Mouse (Mus musculus) forebrain, embryonic 13.5 days (tissue): ENCODE results near the gene Enc1. TPM values are rescaled to one million over a fixed set of nuclear protein-coding genes. Genes with fewer than 3 reads are reported as not detected.

Experiments
- ATAC-seq: fragments of 200-750 bp; cut with Nextera tagmentation; 2 replicates; pipeline ENCODE4 v1.8.0; 2017
- H3K27ac ChIP-seq: fragments of 300-500 bp; sonication (generic); 2 replicates; pipeline ENCODE4 v1.5.1; 2015; ENCODE audit warnings: inconsistent platforms, mild to moderate bottlenecking, moderate library complexity
- H3K27me3 ChIP-seq: fragments of 300-500 bp; sonication (generic); 2 replicates; pipeline ENCODE4 v1.6.1; 2015; ENCODE audit warnings: mild to moderate bottlenecking, inconsistent platforms
- H3K36me3 ChIP-seq: fragments of 300-500 bp; sonication (generic); 2 replicates; pipeline ENCODE4 v1.6.1; 2015; ENCODE audit warnings: mild to moderate bottlenecking, inconsistent platforms; ENCODE audit not compliant: poor library complexity, severe bottlenecking
- H3K4me1 ChIP-seq: fragments of 300-500 bp; sonication (generic); 2 replicates; pipeline ENCODE4 v1.6.1; 2015; ENCODE audit warnings: inconsistent platforms
- H3K4me2 ChIP-seq: fragments of 300-500 bp; sonication (generic); 2 replicates; pipeline ENCODE4 v1.6.1; 2015; ENCODE audit warnings: inconsistent platforms, mild to moderate bottlenecking, moderate library complexity
- H3K4me3 ChIP-seq: fragments of 300-500 bp; sonication (generic); 2 replicates; pipeline ENCODE4 v1.5.1; 2015; ENCODE audit warnings: mild to moderate bottlenecking, inconsistent platforms
- H3K9ac ChIP-seq: fragments of 300-500 bp; sonication (generic); 2 replicates; pipeline ENCODE4 v1.6.1; 2015; ENCODE audit warnings: mild to moderate bottlenecking, inconsistent platforms
- H3K9me3 ChIP-seq: fragments of 300-500 bp; sonication (generic); replicated peaks from 2 replicates; pipeline ENCODE4 v1.6.1; 2016; ENCODE audit warnings: inconsistent platforms
- WGBS: fragments of 180-500 bp; shearing (Covaris S2); methylation state at CpG from one replicate; pipeline ENCODE4 v1.1.7; 2015; 5-methylcytosine and 5-hydroxymethylcytosine counted together
- polyA plus RNA-seq: library from polyadenylated mRNA; unstranded; fragments of >200 nt; fragmentation: Nextera tagmentation; extraction: Ambion mirVana; gene quantifications from 2 replicates; pipeline ENCODE4 v1.2.1, GENCODE M21; 2015

Enc1 gene
- polyA plus RNA-seq, 1 experiment from 2014 or later, result 44.4 TPM

DNA sequence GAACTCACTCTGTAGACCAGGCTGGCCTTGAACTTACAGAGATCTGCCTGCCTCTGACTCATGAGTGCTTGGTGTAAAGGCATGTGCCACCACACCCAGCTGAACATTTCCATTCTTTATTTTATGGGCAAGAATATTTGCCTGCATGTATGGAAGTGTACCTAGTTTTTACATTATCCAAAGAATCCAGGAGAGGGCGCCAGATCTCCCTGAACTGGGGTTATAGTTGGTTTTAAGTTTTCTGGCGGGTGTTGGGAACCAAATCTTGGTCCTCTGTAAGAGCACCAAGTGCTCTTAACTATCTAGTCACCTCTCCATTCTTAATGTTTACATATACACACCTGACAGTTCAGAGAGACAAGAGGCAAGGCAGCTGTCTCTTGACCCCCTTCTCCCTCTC, 7.8 kb upstream of the Enc1 start:
- ATAC-seq, result no peak
- no peak overlapping the region for H3K4me3 ChIP-seq
- H3K27me3 ChIP-seq, result no peaks in the 10 kb centered on the region
- 73% methylated on average over 2 of the region's 2 CpGs for WGBS
- H3K36me3 ChIP-seq, result no peaks in the 10 kb centered on the region
- H3K4me2 ChIP-seq, result no peak overlapping the region
- H3K9me3 ChIP-seq, result no peaks in the 10 kb centered on the region
- H3K9ac ChIP-seq, result no peak overlapping the region
- H3K27ac ChIP-seq, result no peak overlapping the region
- H3K4me1 ChIP-seq, result peaks cover 27% of the 10 kb centered on the region

DNA sequence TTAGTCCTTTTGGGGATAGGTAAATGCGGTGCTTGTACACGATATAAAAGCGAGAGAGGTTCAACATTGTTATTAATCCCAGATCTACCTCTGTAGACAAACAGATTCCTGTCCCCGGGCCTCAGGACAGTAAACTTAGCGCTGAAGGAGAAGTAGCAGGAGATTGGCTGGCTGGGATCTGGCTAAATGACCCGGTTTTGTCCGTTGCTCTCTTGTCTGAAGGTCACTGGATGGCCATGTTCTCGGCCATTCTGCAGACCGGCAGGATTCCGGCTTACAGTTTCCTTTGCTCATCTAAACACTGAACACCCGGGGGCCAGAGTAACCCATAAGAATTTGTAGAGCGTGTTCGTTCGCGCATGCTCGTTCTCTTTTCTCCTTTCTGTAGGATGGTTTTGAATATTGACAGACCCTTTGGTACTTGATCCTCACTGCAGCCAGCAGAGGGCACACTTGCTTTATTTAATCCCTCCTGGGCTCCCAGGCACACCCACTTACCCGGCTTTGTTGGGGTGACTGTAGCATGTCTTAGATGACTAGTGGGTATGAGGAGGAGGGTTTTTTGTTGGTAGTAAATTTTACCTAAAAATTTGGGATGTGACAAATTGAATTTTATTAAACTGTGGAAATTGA, 6.0 kb upstream of the Enc1 start:
- Histone ChIP-seq H3K36me3 (no peaks in the 10 kb centered on the region), H3K9me3 (no peaks in the 10 kb centered on the region), H3K4me2 (peak overlapping the region; percentile 62), H3K9ac (peak overlapping the region; percentile 56), H3K4me1 (peaks cover 45% of the 10 kb centered on the region), H3K27me3 (no peaks in the 10 kb centered on the region), H3K27ac (no peak overlapping the region), H3K4me3 (peak overlapping the region; percentile 30)
- 21% methylated on average over 17 of the region's 17 CpGs for WGBS
- ATAC-seq, result peak; percentile 75

DNA sequence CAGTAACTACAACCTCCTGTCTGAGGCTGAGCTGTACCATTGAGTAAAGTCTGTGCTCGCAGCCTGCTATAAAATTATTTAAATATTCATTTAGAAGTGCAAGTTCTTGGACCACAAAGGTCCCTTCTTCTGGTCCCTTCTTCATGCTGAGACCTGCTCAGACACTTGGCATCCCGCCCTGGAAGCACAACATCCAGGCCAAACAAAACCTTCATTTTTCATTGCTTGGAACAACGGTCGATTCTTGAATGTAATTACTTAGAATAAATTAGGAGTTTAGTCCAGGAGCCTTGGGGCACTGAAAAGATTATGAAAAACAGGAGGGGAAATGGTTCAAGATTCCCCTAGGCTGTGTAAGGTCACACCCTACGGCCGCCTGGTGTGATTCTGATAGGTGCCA, 5.0 kb upstream of the Enc1 start:
- Histone ChIP-seq H3K9ac (no peak overlapping the region), H3K27me3 (no peaks in the 10 kb centered on the region), H3K9me3 (no peaks in the 10 kb centered on the region), H3K4me2 (no peak overlapping the region), H3K4me3 (no peak overlapping the region), H3K4me1 (peaks cover 51% of the 10 kb centered on the region), H3K36me3 (no peaks in the 10 kb centered on the region), H3K27ac (no peak overlapping the region)
- no peak for ATAC-seq
- WGBS, result 28% methylated on average over 6 of the region's 6 CpGs

- Histone ChIP-seq H3K4me1 (peaks cover 55% of the 10 kb centered on the region), H3K9me3 (no peaks in the 10 kb centered on the region), H3K4me2 (no peak overlapping the region), H3K27ac (peak overlapping the region; percentile 99), H3K27me3 (no peaks in the 10 kb centered on the region), H3K9ac (no peak overlapping the region), H3K4me3 (no peak overlapping the region), H3K36me3 (no peaks in the 10 kb centered on the region)
- peak; percentile 39; the same call in 1 of the 2 replicates for ATAC-seq
- WGBS, result 11% methylated on average over 3 of the region's 3 CpGs
Measured at GRCm38 (mm10) chr13:97237700-97238099, 3.2 kb upstream of the Enc1 start.

DNA sequence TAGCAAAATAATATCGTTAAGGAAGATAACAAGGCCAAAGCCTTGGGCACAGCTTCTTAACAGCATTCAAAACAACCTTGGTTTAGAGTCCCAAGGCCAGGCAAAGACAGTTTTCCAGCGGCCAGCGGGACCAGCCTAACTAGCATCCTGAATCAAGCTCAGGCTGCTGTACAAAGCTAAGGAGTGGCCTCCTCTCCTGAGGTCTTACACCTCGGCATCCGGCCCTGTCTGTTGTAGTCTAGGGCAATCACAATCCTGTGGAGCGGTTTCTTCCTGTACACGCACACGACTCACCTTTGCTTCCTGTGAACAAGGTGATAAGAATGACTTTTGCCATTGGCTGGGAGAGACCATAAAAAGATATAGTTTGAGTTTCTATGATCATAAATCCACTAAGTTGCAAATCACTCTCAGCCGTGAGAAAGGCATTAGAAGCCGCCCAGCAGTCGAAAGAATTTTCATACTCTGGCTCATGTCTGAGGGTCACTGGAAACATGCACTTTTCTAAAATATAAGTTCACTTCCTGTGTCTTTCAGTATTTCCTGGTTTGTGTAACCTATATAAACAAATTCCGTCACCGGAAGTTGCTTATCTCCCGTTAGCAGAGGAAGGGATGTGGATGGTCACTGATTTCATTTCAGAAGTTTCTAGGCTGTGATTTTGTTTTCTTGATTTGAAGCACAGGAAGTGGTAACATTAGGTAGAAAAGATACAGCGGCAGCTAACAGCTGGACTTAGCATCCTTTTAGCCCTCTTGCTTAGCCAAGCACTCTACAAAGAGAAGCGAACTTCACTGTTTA, 2.5 kb upstream of the Enc1 start:
- Histone ChIP-seq H3K27me3 (no peaks in the 10 kb centered on the region), H3K4me3 (no peak overlapping the region), H3K9me3 (no peaks in the 10 kb centered on the region), H3K9ac (0 out of 2 replicates have a peak overlapping the region, but pooled peaks have one; percentile 5), H3K4me1 (peaks cover 60% of the 10 kb centered on the region), H3K36me3 (no peaks in the 10 kb centered on the region), H3K27ac (peak overlapping the region; percentile 99), H3K4me2 (0 out of 2 replicates have a peak overlapping the region, but pooled peaks have one; percentile 85)
- no peak for ATAC-seq
- 47% methylated on average over 16 of the region's 16 CpGs for WGBS

DNA sequence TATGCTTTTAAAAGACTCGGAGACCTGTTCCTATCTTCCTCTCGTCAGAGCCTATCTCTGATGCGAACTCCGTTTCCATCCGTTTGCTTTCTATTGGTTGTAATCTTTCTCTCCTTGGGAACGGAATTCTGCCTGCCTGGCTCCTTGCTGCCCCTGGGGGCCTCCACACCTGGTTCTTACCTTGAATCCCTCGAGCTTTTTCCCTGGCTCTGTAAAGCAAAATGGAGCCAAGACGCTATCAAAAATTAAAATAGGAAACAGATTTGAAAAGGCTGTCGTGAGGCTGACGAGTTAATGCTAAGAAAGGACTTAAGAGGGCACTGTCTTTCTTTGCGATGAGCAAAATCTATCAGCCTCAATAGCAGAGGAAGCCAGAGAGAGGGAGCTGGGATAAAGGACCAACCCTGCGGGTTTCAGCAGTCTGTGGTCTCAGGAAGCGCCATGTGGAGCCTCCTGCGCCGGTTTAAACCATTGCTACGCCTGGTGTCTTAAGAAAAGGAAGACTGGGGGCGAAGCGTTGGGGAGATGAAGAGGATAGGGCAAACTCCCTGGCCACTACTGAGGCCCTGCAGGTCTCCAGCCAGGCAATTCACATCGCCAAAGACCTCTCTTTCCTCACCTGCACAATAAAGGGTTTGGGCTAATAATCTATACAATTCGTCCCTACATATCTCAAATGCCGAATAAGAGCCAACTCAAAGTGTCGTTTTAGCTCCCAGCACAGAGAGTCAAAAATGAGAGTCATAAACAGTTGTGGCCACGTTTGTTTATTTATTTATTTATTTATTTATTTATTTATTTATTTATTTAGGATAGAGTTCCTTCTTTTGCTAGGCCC, 1.3 kb upstream of the Enc1 start:
- peak; percentile 25; the same call in 1 of the 2 replicates for ATAC-seq
- peak overlapping the region; percentile 99 for H3K4me3 ChIP-seq
- no peaks in the 10 kb centered on the region for H3K36me3 ChIP-seq
- H3K9ac ChIP-seq, result peak overlapping the region; percentile 54
- no peaks in the 10 kb centered on the region for H3K27me3 ChIP-seq
- H3K27ac ChIP-seq, result peak overlapping the region; percentile 99
- WGBS, result 4% methylated on average over 23 of the region's 23 CpGs
- peaks cover 72% of the 10 kb centered on the region for H3K4me1 ChIP-seq
- no peaks in the 10 kb centered on the region for H3K9me3 ChIP-seq
- H3K4me2 ChIP-seq, result peak overlapping the region; percentile 85

- H3K9ac ChIP-seq, result peak overlapping the region; percentile 98
- ATAC-seq, result peak; percentile 66
- H3K9me3 ChIP-seq, result no peaks in the 10 kb centered on the region
- H3K4me2 ChIP-seq, result peak overlapping the region; percentile 85
- H3K27ac ChIP-seq, result peak overlapping the region; percentile 99
- 1% methylated on average over 33 of the region's 36 CpGs for WGBS
- peaks cover 6% of the 10 kb centered on the region for H3K36me3 ChIP-seq
- peak overlapping the region; percentile 99 for H3K4me3 ChIP-seq
- no peaks in the 10 kb centered on the region for H3K27me3 ChIP-seq
- peaks cover 77% of the 10 kb centered on the region for H3K4me1 ChIP-seq
Measured at GRCm38 (mm10) chr13:97240279-97240964, 483 bp upstream of the Enc1 start.

- WGBS, result 0% methylated on average over 20 of the region's 20 CpGs
- H3K4me2 ChIP-seq, result peak overlapping the region; percentile 85
- peaks cover 20% of the 10 kb centered on the region for H3K36me3 ChIP-seq
- peak overlapping the region; percentile 99 for H3K27ac ChIP-seq
- no peaks in the 10 kb centered on the region for H3K9me3 ChIP-seq
- no peaks in the 10 kb centered on the region for H3K27me3 ChIP-seq
- peak overlapping the region; percentile 99 for H3K4me3 ChIP-seq
- peak overlapping the region; percentile 98 for H3K9ac ChIP-seq
- ATAC-seq, result no peak
- H3K4me1 ChIP-seq, result peaks cover 79% of the 10 kb centered on the region
Measured at GRCm38 (mm10) chr13:97241787-97242280, 929 bp downstream of the Enc1 start.

GRCm38 (mm10) chr13:97242716-97243115, 1.8 kb downstream of the Enc1 start:
- WGBS, result under 1% methylated on average over 6 of the region's 6 CpGs
- peak overlapping the region; percentile 85 for H3K4me2 ChIP-seq

GRCm38 (mm10) chr13:97243962-97244711, 3.2 kb downstream of the Enc1 start:
- ATAC-seq, result no peak
- Histone ChIP-seq H3K9ac (peak overlapping the region; percentile 98), H3K4me3 (peak overlapping the region; percentile 99), H3K4me1 (peaks cover 81% of the 10 kb centered on the region), H3K27me3 (no peaks in the 10 kb centered on the region), H3K4me2 (peak overlapping the region; percentile 85), H3K27ac (peak overlapping the region; percentile 99), H3K36me3 (peaks cover 43% of the 10 kb centered on the region), H3K9me3 (no peaks in the 10 kb centered on the region)
- 10% methylated on average over 15 of the region's 15 CpGs for whole genome bisulfite sequencing

More at GRCm38 (mm10) chr13:97242716-97243115, 1.8 kb downstream of the Enc1 start:
- no peaks in the 10 kb centered on the region for H3K9me3 ChIP-seq
- peaks cover 81% of the 10 kb centered on the region for H3K4me1 ChIP-seq
- H3K9ac ChIP-seq, result peak overlapping the region; percentile 98
- H3K27ac ChIP-seq, result peak overlapping the region; percentile 99
- no peak for ATAC-seq
- H3K27me3 ChIP-seq, result no peaks in the 10 kb centered on the region
- peak overlapping the region; percentile 99 for H3K4me3 ChIP-seq
- peaks cover 29% of the 10 kb centered on the region for H3K36me3 ChIP-seq
